Mouse (Mus musculus): ENCODE data around the gene Wdr4. TPM values are rescaled to one million over a fixed set of nuclear protein-coding genes. Genes with fewer than 3 reads are reported as not detected.

Wdr4 gene
- total RNA-seq, 2 experiments from 2014 or later = 20.5 to 24.0 TPM

DNA sequence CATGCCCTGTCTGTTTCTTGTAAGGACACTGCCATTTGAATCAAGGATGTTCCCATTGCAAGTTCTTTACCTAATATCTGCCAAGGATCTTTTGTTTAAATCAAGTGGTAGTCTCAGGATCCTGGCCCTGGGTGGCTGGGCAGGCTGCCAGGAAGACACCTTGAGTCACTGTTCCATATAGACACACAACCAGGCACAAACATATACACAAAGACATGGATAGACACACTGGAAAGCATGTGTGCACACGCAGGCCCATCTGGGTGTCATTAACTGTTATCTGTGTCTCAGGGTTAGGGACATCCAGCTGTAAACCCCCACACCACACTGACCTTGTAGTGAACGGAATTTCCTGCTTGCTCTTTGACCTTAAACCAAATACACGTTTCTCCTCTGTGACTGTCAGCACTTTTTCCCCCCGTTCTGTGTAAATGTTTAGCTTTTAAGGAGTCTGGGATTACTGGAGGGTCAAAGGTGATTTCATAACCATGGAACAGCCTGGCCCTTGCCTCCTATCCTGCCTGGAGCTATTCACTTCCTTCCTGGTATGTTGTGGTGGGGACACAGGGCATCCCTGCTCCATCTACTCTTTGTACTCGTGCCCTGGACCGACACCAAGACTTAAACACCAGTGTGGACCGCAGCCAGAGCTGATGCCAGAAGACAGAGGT is 74.6 kb downstream of the Wdr4 start:
- DNase-seq = no peak

Small RNA genes within 50 kb of the gene (microRNA-seq; reads per million reads assigned to microRNA genes)
- not detected for gene Gm24970

Other genes starting within 250 kb of the Wdr4 start
- 1 to 10 TPM; 4.8 to 5.2 TPM for gene Rsph1, start 242.6 kb downstream of the Wdr4 start, total RNA-seq (2021)
- 1 to 10 TPM; 7.0 to 9.8 TPM for gene Slc37a1, start 233.2 kb downstream of the Wdr4 start, total RNA-seq (2021)
- gene Pde9a, start 133.8 kb downstream of the Wdr4 start, total RNA-seq (2021) = 1 to 10 TPM; 3.2 to 3.7 TPM
- gene Ndufv3, start 135 bp upstream of the Wdr4 start, total RNA-seq (2021) = 100 to 1,000 TPM; 372 to 422 TPM
- gene Pknox1, start 44.8 kb upstream of the Wdr4 start, total RNA-seq (2021) = 10 to 100 TPM; 19.9 to 24.0 TPM
- 1 to 10 TPM; 2.3 to 6.1 TPM for gene Cbs, start 117.3 kb upstream of the Wdr4 start, total RNA-seq (2021)
- 100 to 1,000 TPM; 158 to 159 TPM for gene U2af1, start 138.9 kb upstream of the Wdr4 start, total RNA-seq (2021)
- gene Cryaa, start 157.8 kb upstream of the Wdr4 start, total RNA-seq (2021) = not detected

Data from adrenal gland, postnatal 36 days (tissue).